Mouse (Mus musculus) mouse trophoblast stem cell (cell line): ENCODE measurements around the gene Nptxr.

Experiments used
- in situ Hi-C, 2 experiments: fragments of 300-500 bp; cut with MseI, MboI; formaldehyde crosslinking; loops; 2 replicates in 1 of 2; 3 replicates in 1 of 2; pipeline ENCODE4 v1.15.1; 2025

Gene Nptxr

DNA sequence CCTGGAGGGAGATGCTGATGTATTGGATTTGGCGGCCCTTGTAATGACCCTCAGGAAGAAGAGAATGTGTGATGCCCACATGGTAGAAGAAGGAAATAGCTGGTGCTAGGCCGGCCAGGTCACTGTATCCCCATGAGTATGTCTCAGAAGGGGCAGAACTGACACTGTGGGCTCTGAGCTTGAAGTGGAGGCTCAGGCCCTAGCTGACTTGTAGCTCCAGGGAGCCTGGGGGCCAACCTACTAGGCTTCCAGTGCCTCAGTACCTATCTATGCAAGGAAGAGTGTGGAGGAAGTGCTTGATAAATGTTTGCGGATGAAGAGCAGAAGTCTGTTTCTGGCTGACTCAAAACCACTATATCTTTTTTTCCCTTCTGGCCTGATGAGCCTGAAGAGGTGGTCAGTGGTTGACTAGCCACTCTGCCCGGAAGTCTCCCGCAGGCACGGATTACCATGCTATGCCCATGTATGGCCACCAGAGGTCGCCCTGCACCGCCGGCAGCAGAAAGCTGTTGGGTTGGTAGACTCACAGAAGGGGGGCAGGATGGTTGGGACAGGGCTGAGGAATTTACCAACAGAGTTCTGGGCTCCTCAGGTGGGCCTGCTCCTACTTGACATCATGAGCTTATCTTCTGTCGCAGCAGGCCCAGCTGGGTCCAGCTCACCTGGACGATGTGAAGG is 51.7 kb downstream of the Nptxr start:
- in situ Hi-C loops = no loop called here

DNA sequence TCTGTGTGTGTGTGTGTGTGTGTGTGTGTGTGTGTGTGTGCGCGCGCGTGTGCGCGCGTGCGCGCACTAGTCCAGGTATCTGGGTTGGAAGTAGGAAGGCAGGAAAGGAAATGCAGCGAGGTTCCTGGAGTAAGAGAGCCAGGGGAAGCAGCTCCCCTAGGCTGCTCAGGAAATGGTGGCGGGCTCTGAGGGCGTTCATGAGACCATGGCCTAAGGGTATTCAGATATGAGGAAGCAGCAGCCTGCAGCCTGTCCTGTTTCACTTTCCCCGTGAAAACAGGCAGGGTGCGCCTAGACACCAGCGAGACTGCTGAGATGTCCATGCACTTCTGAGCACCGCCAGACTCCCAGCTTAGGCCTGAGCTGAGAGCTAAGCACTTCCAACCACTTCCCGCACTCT is 52.8 kb downstream of the Nptxr start:
- in situ Hi-C loops = no loop called here

DNA sequence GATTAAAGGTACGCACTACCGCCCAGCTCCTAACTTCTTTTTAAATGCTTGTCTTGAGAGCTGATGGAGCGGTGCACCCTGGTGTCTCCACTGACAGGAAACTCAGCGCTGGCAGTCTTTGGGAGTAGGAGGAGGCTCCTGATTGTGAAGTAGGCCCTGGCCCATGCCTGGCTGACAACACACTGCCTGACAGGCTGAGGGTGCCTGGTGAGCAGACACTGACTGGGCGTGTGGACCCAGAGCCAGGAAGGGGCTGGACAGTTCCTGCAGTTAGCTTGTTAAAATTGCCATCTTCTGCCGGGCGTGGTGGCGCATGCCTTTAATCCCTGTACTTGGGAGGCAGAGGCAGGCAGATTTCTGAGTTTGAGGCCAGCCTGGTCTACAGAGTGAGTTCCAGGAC is 54.3 kb downstream of the Nptxr start:
- in situ Hi-C loops = no loop called here

DNA sequence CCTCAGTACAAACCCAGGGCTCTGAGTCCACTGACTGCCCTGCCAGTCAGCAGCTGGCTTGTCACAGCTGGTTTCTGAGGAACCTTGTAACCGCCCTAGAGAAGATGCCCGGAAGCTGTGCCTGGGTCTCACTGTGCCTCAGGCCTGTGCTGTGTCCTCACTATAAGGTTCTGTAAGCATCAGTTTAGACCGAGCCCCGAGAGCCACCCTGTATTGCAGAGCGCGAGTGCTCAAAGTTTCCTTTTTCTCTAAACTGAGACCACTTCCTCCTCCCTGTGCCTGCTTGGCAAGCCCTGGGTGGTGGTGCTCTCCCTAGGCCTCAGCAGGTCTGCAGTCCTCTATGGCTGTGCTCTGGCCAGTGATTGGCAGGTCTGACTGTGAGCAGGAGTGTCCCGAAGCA is 55.4 kb downstream of the Nptxr start:
- in situ Hi-C loops = no loop called here

DNA sequence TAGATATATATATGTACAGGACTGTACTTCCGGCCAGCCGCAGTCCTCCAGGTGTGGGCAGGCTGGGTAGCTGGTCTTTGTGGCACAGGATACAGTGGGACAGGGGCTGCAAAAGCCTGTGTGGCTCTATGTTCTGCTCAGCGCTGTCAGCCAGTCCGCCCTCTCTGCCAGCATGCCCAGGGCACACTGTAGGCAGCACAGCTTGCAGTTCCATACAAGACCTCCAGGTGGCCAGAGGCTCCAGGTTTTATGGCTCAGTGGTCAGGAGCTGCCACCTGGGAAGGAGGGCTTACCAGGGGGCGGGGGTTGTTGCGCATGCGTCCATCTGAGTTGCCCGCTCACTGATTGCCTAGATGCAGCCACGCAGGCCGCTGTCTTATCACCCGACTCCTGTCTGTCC is 56.6 kb downstream of the Nptxr start:
- in situ Hi-C loops = no loop called here

DNA sequence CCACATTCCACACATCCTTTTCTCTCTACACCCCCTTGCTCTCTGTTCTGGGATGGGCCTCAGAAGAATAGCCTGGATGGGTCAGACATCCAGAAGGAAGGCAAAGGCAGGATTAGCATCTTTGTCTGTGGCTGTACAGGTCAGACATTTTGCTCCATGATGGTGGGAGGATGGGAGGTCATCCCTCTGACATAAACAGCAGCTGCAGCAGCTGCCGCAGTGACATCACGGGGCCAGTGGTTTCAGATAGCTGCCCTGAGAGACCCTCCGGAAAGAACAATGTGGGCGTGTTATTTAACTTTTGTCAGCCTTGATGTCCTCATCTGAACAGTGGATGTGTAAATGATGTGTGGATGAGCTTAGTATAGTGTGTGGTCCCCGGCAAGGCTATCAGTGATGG is 58.7 kb downstream of the Nptxr start:
- in situ Hi-C loops = no loop called here

DNA sequence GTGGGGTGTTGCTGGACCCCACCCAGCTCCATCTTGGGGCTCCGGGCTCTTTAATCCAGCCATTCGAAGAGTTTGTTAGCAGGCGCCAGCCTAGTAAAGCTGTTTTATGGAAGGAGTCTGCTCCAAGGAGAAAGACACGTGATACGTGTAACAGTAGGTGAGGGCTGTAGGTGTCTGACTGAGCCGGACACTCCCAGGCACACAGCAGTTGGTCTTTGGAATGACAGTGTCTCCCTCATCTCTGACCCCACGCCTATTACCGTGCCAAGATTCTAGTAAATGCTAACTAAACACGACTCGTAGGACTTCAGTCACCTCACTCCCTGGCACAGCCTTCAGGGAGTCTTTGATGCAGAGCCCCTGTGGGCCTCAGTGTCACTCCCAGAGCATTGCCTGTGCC is 59.3 kb downstream of the Nptxr start:
- in situ Hi-C loops = no loop called here

DNA sequence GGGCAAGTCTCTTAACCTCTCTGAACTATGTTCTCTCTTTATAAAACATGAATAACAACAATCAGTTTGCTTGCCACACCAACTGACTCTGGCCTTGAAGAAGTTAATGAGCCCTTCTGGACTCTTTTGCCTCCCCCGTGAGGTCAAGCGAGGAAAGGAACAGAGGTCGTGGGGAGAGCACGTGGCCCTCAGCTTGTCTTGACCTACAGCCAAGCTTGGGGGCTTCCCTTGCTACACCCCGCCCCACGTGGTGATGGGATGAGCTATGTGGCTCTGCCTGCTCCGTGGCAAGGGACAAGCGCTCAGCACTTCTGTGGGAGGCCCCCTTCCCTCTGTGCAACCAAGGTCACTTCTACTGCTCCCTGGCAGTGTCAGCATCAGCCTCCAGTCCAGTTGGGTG is 59.8 kb downstream of the Nptxr start:
- in situ Hi-C loops = no loop called here

DNA sequence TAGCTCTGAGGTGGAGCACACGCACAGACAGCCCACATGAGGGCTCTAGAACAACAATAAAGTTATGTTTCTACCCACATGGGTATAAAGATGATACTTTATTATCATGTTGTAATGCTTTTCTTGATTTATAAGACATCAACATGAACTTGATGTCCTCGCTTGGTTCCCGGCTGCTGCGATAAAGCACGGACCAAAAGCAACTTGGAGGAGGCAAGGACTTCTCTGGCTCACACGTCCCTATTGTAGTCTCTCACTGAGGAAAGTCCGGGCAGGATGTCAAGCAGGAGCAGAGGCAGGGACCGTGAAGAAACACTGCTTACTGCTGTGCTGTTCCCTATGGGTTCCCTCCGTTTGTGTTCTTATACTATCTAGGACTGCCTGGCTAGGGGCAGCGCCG is 60.6 kb downstream of the Nptxr start:
- in situ Hi-C loops = no loop called here

DNA sequence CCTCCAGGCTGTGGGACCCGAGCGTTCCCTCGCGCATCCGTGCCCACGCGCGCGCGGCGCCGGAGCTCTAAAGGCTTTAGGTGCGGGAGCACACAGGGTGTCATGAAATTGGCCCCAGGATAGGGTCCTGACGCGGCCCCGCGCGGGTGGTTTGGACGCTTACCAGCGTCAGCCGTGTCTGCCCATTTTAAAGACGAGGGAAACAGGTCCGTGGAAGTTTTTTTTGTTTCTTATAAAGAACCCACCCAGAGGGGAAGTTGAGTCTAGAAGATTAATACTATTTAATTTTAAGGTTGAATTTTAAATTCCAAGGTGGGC is 61.9 kb downstream of the Nptxr start:
- in situ Hi-C loops = no loop called here

DNA sequence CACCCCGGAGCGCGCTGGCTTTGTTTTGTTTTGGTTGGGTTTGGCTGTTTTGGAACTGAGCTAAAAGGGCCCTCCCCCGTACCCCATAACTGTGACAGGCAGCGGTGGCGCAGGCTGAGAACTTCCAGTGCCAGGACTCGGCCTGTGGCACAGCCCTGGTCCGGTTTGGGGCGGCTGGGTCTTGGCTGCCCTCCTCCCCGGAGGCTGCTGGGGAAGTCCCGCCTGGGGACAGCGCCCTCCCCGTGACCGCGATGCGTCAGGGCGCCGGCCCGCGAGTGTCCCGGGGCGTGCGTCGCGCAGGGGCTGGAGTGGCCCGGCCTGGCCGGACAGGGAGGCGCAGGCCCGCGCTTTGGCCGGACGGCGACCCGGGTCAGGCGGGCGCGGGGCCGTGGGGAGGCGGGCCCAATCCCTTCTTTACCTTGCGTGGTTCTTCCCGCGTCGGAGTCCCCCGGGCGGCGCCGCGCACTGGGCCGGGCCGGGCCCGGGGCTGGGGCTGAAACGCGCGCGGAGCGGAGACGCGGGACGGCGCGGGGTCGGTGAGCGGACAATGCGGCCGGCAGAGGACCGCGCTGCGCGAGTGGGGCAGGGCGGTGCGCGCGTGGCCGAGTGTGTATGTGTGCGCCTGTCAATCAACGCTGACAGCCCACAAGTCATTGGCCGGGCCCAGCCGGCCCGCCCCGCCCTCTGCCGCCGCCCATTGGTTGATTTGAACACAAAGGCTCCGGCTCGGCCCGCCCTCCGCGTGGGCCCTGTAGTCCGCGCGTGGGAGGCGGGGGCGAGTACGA is 62.5 kb downstream of the Nptxr start, which contains the start of gene Sun2:
Gene Sun2, minus strand, starts transcription at position 616 of the 785 bp plus-strand sequence.
- in situ Hi-C loops = no loop called here

DNA sequence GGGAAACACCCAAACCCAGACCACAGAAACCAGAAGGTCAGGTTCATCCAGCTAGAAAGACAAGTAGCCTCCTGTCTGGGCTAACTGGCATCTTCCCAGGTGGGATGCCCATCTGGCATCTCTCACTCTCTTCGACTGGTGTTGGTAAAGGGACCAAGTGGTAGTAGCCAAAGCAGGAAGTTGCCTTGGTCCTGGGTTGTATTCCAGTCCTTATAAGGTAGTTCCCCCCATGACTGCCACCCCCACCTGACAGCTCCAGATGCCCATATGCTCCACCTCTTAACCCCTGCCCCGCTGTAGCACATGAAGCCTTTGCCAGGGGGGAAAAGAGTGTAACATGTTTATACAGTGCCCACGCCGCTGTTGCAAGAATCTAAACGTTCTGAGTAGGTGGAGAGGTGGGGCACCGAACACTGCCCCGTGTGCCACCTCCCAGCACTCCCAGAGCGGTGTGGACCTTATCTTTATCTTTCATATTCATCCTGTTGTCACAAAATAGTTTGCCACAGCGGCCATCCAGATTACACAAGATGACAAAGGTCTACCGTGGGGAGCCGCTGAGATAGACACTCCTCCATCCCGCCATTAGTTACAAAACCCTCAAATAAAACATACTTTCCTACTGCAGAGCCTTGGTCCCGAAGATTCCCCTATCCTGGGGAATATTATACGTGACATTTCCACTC is 63.2 kb downstream of the Nptxr start:
- in situ Hi-C loops = no loop called here

DNA sequence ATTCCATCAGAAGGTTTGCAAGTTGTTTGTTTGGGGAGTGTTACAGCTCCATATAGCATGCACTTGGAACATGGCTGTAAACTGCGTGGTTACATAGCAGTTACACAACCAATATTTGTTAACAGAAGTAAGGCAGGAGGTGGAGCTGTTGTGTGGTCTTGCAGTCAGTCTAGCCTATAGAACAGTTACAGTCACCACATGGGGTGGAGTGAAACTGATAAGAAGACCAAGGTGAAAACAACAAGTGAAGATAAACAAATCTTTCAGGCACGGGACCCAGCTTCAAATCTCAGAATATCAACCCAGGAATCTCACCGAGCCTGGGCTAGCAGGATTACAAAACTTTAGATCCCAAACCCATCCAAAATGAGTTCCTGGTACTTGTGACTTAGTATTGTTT is 63.8 kb downstream of the Nptxr start:
- in situ Hi-C loops = no loop called here
